Mouse (Mus musculus): ENCODE data around the gene Slx4ip.

GRCm38 (mm10) chr2:136955726-136956571 lies 64.9 kb downstream of the Slx4ip start:
- TF ChIP-seq CTCF (IDR thresholded peaks at IDR 0.05; ENCODE audit: control insufficient read depth, insufficient read depth, insufficient read length) (no peak), MYOD1 (IDR thresholded peaks at IDR 0.05; ENCODE audit: control insufficient read depth, insufficient read length, low read depth) (no peak), MAX (IDR thresholded peaks at IDR 0.05) (no peak), MYOG (IDR thresholded peaks at IDR 0.05; ENCODE audit: control insufficient read depth, extremely low read depth, insufficient read length) (no peak), USF1 (IDR thresholded peaks at IDR 0.05; ENCODE audit: low read depth) (no peak), FOSL1 (IDR thresholded peaks at IDR 0.05; ENCODE audit: insufficient read depth, low read length, poor library complexity, severe bottlenecking) (no peak)
